Mouse (Mus musculus): ENCODE measurements at regions not wholly inside any gene's neighbourhood (a gene's known extent, or its start where the extent isn't known, plus 50 kb on each side); places are given as distances from the start of the nearest gene placed in this dataset.

DNA sequence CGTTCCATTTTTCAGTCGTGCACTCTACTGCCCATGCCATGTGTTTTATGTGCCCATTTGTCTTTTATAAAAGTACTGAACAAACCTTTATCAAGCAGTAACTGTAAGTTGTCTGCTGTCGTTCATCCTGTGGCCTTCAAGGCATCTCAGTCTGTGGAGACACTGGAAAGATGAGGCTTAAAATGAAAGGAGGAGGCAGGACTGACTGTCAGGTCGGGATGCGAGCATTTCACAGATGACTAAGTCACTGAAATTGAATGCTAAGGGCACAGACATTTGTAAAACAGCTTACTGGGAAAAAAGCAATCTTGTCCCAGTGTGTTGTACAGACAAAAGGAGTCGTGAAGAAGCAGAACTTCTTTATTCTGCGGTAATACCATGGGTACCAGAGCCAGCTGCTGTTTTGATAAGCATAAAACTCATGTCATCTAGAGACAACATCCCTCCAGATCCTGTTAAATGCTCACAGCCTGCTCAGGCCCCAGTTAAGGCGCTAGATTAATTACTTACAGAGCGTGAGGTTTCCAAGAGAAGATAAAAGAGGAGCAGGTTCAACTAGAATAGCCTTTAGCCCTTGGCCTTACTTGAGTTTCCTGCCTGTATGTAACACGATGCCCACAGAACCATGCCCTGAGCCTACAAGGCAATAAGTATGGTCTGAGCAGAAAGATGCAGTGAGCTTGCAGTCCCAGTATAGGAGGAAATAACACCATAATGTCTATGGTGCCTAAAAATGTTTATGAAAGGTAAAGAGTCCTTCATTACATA is 101.0 kb upstream of the Csl start:
- no peak for TF ChIP-seq CTCF (IDR thresholded peaks at IDR 0.05; ENCODE audit: low read depth)
- no peak for TF ChIP-seq EP300 (IDR thresholded peaks at IDR 0.05; ENCODE audit: low read depth)

All from liver, embryonic 14.5 days (tissue).